Mouse (Mus musculus) monocyte, adult 2 months (primary cell): ENCODE measurements around the gene Foxd1.

Source experiments
- DNase-seq, 2 experiments: peaks; one replicate each; pipeline ENCODE4 v3.0.0; 2022; ENCODE audit warnings: low spot score in 2 of 2, low read depth in 1 of 2

The Foxd1 gene

GRCm38 (mm10) chr13:98354871-98355558, 973 bp downstream of the Foxd1 start:
- DNase-seq = peak in 1 of 2 experiments; percentile 8

- no peak for DNase-seq
Measured at GRCm38 (mm10) chr13:98355559-98356111, 1.6 kb downstream of the Foxd1 start.

- DNase-seq = no peak
Measured at GRCm38 (mm10) chr13:98356176-98356972, 2.3 kb downstream of the Foxd1 start.

- no peak for DNase-seq
Measured at GRCm38 (mm10) chr13:98356973-98357425, 3.0 kb downstream of the Foxd1 start.

- DNase-seq = no peak
Measured at GRCm38 (mm10) chr13:98357433-98358423, 3.7 kb downstream of the Foxd1 start.

- DNase-seq = no peak
Measured at GRCm38 (mm10) chr13:98358424-98359181, 4.6 kb downstream of the Foxd1 start.

GRCm38 (mm10) chr13:98359337-98359736, 5.3 kb downstream of the Foxd1 start:
- no peak for DNase-seq

GRCm38 (mm10) chr13:98360391-98360790, 6.3 kb downstream of the Foxd1 start:
- DNase-seq = no peak

- no peak for DNase-seq
Measured at GRCm38 (mm10) chr13:98361161-98361560, 7.1 kb downstream of the Foxd1 start.

- no peak for DNase-seq
Measured at GRCm38 (mm10) chr13:98363046-98363445, 9.0 kb downstream of the Foxd1 start.

GRCm38 (mm10) chr13:98365081-98365480, 11.0 kb downstream of the Foxd1 start:
- DNase-seq = no peak

GRCm38 (mm10) chr13:98365766-98366421, 11.9 kb downstream of the Foxd1 start:
- DNase-seq = no peak

GRCm38 (mm10) chr13:98366469-98367275, 12.6 kb downstream of the Foxd1 start:
- DNase-seq = no peak

- DNase-seq = no peak
Measured at GRCm38 (mm10) chr13:98367601-98368000, 13.6 kb downstream of the Foxd1 start.

- no peak for DNase-seq
Measured at GRCm38 (mm10) chr13:98369046-98369445, 15.0 kb downstream of the Foxd1 start.

- DNase-seq = no peak
Measured at GRCm38 (mm10) chr13:98374560-98374959, 20.5 kb downstream of the Foxd1 start.

GRCm38 (mm10) chr13:98374979-98375378, 20.9 kb downstream of the Foxd1 start:
- DNase-seq = no peak

- DNase-seq = no peak
Measured at GRCm38 (mm10) chr13:98377746-98378145, 23.7 kb downstream of the Foxd1 start.

- no peak for DNase-seq
Measured at GRCm38 (mm10) chr13:98382751-98383150, 28.7 kb downstream of the Foxd1 start.
